Mouse (Mus musculus) heart, postnatal 0 days (tissue): ENCODE measurements around the gene Mrm3.

Source experiments
- CTCF ChIP-seq: IDR thresholded peaks from 2 replicates; pipeline ENCODE4 v1.5.1; 2016; ENCODE audit warnings: antibody characterized with exemption, control low read depth, low read depth
- EP300 ChIP-seq: IDR thresholded peaks from 2 replicates; pipeline ENCODE4 v1.6.1; 2016; ENCODE audit warnings: antibody characterized with exemption, low read depth

DNA sequence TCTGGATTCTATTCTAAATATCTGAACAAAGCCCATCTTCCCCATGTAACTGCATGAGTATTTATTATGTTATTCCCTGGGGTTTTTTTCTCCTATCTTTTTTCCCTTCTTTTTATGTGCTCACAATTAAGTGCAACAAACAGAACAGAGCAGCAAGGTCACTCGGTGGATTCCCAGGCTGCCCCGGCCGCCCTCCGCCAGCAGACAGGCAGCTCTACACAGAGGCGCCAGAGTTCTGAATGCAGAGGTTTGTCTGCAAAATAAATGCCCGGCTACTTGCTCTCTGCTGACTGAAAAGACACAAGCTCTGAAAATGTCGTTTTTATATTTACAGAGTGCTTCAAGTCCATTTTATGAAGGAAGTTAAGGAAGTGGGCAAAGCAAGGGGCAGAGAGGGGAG, 24.0 kb downstream of the Mrm3 start:
- TF ChIP-seq CTCF (no peak), EP300 (no peak)
